Mouse (Mus musculus): ENCODE data around the gene Dtymk. TPM values are rescaled to one million over a fixed set of nuclear protein-coding genes. Genes with fewer than 3 reads are reported as not detected.

Gene Dtymk
- polyA plus RNA-seq, 1 experiment from 2014 or later: 280 TPM

DNA sequence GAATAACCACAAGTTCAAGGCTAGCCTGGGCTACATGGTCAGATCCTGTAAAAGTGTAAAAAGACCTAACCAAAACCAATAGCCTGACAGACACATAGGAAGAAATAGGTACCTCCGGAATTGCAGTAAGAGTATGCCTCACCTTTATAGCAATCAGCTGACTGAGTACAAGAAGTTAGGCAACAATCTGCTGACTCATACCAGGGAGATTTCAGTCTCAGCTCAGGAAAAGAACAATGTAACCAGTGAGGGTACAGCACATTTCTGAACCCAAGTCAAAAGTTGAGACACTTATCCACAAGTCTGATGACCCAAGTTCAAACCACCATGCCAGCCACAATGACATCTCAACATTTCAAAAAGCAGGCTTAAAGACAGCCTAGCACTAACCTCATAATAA lies 53.2 kb downstream of the Dtymk start:
- ATAC-seq (ENCODE audit: insufficient number of reproducible peaks, insufficient read depth, low FRiP score, low read depth): no peak
- H3K9me3 ChIP-seq (ENCODE audit: control insufficient read depth, low read depth, low read length): no peaks in the 10 kb centered on the region
- no peak overlapping the region for H3K4me2 ChIP-seq (replicated peaks; ENCODE audit: low read depth, low read length)
- H3K4me3 ChIP-seq (ENCODE audit: low read depth, low read length): no peak overlapping the region
- WGBS: 97% methylated on average over 1 of the region's 1 CpGs
- no peak overlapping the region for H3K9ac ChIP-seq (replicated peaks; ENCODE audit: low read depth, low read length)
- H3K27ac ChIP-seq (ENCODE audit: low read length): no peak overlapping the region
- peaks cover 4% of the 10 kb centered on the region; the same call in 1 of the 2 replicates for H3K4me1 ChIP-seq (ENCODE audit: control insufficient read depth, insufficient read depth, low read length)
- no peaks in the 10 kb centered on the region for H3K27me3 ChIP-seq (ENCODE audit: control insufficient read depth, insufficient read depth, low read length)
- peaks cover 18% of the 10 kb centered on the region for H3K36me3 ChIP-seq (ENCODE audit: control insufficient read depth, insufficient read depth, low read length)

DNA sequence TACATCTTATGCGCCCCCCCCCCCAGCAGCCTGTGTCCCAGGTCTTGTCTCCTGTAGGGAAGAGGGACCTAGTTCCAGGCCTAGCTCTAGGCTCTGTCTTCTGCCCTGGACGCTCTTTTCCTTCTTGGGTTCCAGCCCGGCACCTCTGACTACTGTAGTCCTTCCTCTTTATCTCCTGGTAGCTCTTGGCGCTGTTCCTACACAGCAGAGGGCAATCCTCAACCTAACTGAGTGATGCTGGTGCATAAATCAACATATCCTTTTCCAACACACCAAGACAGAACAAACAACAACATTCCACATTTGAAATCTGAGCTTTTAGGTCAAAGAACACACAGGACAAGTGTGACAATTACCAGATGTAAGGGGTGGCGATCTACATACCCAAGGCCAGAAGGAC lies 55.6 kb downstream of the Dtymk start:
- H3K4me2 ChIP-seq (replicated peaks; ENCODE audit: low read depth, low read length): no peak overlapping the region
- 80% methylated on average over 5 of the region's 5 CpGs for WGBS
- no peak for ATAC-seq (ENCODE audit: insufficient number of reproducible peaks, insufficient read depth, low FRiP score, low read depth)
- H3K27ac ChIP-seq (ENCODE audit: low read length): no peak overlapping the region
- no peak overlapping the region for H3K4me3 ChIP-seq (ENCODE audit: low read depth, low read length)
- H3K36me3 ChIP-seq (ENCODE audit: control insufficient read depth, insufficient read depth, low read length): peaks cover 18% of the 10 kb centered on the region
- no peaks in the 10 kb centered on the region for H3K4me1 ChIP-seq (ENCODE audit: control insufficient read depth, insufficient read depth, low read length)
- no peaks in the 10 kb centered on the region for H3K9me3 ChIP-seq (ENCODE audit: control insufficient read depth, low read depth, low read length)
- H3K9ac ChIP-seq (replicated peaks; ENCODE audit: low read depth, low read length): no peak overlapping the region
- H3K27me3 ChIP-seq (ENCODE audit: control insufficient read depth, insufficient read depth, low read length): no peaks in the 10 kb centered on the region

GRCm38 (mm10) chr1:93742910-93743309 lies 58.8 kb downstream of the Dtymk start:
- no peak for ATAC-seq (ENCODE audit: insufficient number of reproducible peaks, insufficient read depth, low FRiP score, low read depth)
- Histone ChIP-seq H3K4me3 (ENCODE audit: low read depth, low read length) (no peak overlapping the region), H3K4me1 (ENCODE audit: control insufficient read depth, insufficient read depth, low read length) (no peaks in the 10 kb centered on the region), H3K9me3 (ENCODE audit: control insufficient read depth, low read depth, low read length) (no peaks in the 10 kb centered on the region), H3K36me3 (ENCODE audit: control insufficient read depth, insufficient read depth, low read length) (no peaks in the 10 kb centered on the region), H3K9ac (replicated peaks; ENCODE audit: low read depth, low read length) (no peak overlapping the region), H3K27me3 (ENCODE audit: control insufficient read depth, insufficient read depth, low read length) (no peaks in the 10 kb centered on the region), H3K27ac (ENCODE audit: low read length) (no peak overlapping the region), H3K4me2 (replicated peaks; ENCODE audit: low read depth, low read length) (no peak overlapping the region)

Other genes with a start within 250 kb of the Dtymk start
- gene Stk25, start 143.3 kb downstream of the Dtymk start, polyA plus RNA-seq (2014; fragmentation: Nextera tagmentation; extraction: Ambion mirVana): 171 and 174 TPM in 2 replicates
- gene Bok, start 116.3 kb downstream of the Dtymk start, polyA plus RNA-seq (2014; fragmentation: Nextera tagmentation; extraction: Ambion mirVana): 54.1 and 58.0 TPM in 2 replicates
- 91.6 and 100 TPM in 2 replicates for gene Atg4b, start 50.4 kb downstream of the Dtymk start, polyA plus RNA-seq (2014; fragmentation: Nextera tagmentation; extraction: Ambion mirVana)
- gene Thap4, start 47.1 kb downstream of the Dtymk start, polyA plus RNA-seq (2014; fragmentation: Nextera tagmentation; extraction: Ambion mirVana): 50.7 and 51.0 TPM in 2 replicates
- gene Ing5, start 2.0 kb upstream of the Dtymk start, polyA plus RNA-seq (2014; fragmentation: Nextera tagmentation; extraction: Ambion mirVana): 19.4 and 21.7 TPM in 2 replicates
- 13.6 and 16.0 TPM in 2 replicates for gene D2hgdh, start 23.0 kb upstream of the Dtymk start, polyA plus RNA-seq (2014; fragmentation: Nextera tagmentation; extraction: Ambion mirVana)
- gene Gal3st2, start 59.4 kb upstream of the Dtymk start, polyA plus RNA-seq (2014; fragmentation: Nextera tagmentation; extraction: Ambion mirVana): not detected in 2 replicates
- gene Gal3st2b, start 116.4 kb upstream of the Dtymk start, polyA plus RNA-seq (2014; fragmentation: Nextera tagmentation; extraction: Ambion mirVana): 0.09 TPM in 1 of 2 replicates, not detected in the other
- not detected in 2 replicates for gene Gal3st2c, start 188.6 kb upstream of the Dtymk start, polyA plus RNA-seq (2014; fragmentation: Nextera tagmentation; extraction: Ambion mirVana)
- gene Neu4, start 218.5 kb upstream of the Dtymk start, polyA plus RNA-seq (2014; fragmentation: Nextera tagmentation; extraction: Ambion mirVana): not detected in 2 replicates